Mouse (Mus musculus) thymus, postnatal 0 days (tissue): ENCODE results near the gene Pacsin2. TPM values are rescaled to one million over a fixed set of nuclear protein-coding genes. Genes with fewer than 3 reads are reported as not detected.

ENCODE experiments used
- DNase-seq: peaks from one replicate; pipeline ENCODE4 v3.0.0-alpha.2; 2015; ENCODE audit warnings: low spot score
- polyA plus RNA-seq: library from polyadenylated mRNA; unstranded; fragments of >200 nt; fragmentation: Nextera tagmentation; extraction: Ambion mirVana; gene quantifications from 2 replicates; pipeline ENCODE4 v1.2.1, GENCODE M21; 2015

Gene Pacsin2
- polyA plus RNA-seq, 1 experiment from 2014 or later, result 24.8 TPM

DNA sequence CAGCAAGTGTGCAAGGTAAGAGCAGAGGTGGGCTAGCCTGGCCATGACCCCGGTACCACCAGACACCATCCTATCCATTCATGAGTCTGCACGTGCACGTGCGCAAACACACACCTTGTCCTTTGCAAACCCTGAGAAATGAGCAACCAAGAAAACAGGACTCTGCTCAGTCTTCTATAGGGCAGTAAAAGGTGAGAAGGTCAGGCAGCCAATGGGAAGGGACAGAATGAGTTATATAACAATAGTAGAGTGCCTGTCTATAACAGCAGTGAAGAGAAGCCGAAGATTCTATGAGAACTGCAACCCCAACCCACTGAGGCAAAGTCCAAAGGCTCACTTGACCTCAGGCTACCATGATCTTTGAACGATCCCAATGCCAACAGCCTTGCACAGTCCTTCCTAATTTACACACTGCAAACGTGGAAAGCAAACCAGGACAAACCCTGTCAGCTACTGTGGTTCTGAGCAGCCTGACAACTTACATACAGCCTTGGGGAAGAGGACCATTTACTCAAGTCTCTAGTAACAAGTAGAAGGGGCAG, 12.1 kb downstream of the Pacsin2 start:
- DNase-seq, result no peak

DNA sequence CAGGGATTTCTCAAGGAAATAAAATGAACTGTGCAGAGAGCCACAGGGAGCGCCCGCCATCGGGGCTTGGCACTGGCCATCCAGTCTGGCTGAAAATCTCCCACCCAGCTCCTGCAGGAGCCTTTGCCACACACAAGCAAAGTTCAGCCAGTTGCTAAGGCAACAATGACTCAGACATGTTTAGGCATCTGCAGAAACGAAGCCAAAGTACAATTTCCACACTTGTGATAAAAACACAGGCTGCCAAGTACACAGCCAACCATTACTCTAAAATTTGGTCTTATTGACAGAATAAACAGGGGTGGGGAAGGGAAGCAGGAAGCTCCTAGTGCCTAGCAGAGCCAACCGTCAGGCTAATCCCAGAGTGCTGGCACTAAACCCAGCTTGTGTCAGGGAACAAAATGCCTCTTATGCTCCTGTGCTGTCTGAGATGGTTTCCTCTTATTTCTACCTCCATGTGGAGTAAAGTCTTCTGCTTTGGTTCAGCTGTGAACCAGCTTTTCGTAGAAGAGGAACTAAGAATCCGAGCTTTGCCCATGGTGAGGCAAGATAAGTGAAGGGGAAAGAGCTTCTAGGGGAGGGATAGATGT, 12.7 kb downstream of the Pacsin2 start:
- DNase-seq, result no peak

DNA sequence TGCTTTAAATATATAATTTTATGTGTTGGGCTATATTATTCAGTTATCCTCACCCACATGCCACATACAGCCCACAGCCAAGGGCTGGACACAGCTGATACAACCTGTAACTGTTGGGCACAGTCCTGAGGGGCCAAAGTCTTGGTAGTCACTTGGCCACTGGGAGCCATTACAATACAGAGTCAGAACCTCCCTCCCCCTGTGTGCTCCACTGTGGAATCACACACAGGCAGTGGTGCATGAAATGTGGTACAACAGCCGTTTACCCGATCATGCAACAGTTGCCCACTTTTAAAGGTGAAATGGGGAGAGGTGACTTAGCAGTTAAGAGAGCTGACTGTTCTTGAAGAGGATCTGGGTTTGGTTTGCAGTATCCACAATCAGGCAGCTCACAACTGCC, 14.4 kb downstream of the Pacsin2 start:
- no peak for DNase-seq

DNA sequence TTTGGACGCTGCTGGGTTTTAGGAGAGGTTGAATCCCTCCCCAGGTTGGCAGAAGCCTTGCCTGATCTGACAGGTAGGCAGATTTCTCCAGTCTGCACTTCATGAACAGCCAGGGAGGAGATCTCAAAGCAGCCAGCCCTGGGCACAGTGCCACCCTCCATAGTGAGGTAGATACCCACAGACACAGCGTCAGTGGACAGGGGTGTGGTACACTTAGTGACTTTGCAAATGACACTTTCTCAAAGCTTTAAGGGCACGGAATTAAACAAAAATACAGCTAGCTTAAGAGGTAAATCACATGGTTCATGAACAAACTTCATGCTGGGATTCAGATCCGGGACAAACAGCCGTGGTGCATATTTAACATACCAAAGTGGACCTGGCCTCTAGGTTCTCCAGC, 15.8 kb downstream of the Pacsin2 start:
- no peak for DNase-seq

DNA sequence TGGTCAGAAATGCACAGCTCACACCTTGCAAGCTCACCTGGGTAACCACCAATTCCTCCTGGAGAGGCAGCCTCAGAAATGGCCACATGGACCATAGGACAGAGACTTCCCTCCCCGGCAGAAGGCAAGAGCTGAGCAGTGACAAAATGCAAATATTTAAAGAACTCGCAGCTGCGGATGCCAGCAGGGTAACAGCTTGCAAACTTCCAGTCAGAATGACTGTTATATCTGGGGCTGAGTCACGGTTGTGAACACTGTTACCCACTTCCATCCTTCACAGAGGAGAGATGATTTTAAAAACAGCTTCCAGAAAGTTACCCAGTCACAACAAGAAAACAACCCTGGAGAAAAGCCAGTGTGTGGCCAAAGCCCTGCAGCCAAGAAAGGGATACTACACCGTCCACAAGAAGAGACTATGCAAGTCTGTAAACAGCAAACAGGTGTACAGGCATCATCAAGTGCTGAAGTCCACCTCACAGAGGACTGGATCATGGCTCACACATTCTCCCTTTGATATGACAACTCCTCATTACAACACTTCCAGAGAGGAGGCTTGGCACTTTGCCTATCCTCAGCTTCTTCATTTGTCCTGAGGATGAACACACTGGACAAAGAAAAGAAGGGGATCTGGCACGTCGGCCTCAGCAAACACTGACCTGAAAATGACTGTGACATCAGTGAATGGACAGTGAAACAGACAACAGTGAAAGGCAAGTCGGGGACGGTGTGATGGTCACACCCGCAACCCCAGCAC, 16.4 kb downstream of the Pacsin2 start:
- no peak for DNase-seq

DNA sequence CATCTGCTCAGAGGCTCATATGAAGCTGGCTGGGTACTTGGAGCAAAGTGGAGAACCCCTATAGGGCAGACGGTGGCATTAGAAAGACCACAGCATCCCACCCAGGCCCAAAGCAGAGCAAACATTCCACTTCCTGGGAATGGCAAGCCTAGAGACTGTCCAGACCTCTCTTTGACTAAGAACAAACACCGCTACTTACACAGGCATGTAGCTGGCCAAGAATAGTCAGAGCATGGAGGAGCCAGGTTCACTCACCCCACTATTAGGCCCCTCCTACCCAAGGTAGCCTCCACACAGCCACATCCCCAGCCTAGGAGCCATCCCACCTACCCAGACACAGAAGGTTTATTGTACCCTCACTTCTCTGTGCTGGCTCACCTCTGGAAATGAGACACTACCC, 18.5 kb downstream of the Pacsin2 start:
- DNase-seq, result no peak

DNA sequence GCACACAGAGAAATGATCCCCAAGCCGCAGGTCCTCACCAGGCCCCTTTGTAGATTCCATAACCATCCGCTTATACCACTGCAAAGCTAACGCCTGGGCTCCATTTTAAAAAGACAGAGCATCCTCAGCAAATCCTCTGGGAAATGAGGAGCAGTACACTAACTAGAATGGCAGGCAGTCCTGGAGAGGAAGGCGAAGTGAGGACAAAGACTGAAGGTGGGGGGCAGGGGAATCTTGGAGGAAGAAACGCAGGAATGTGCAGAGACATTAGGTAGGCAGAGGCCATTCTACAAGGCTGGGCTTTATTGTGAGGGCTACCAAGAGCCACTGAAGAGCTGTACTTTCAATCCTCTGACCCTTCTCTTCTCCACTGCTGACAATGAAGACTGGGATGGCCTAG, 19.0 kb downstream of the Pacsin2 start:
- no peak for DNase-seq

DNA sequence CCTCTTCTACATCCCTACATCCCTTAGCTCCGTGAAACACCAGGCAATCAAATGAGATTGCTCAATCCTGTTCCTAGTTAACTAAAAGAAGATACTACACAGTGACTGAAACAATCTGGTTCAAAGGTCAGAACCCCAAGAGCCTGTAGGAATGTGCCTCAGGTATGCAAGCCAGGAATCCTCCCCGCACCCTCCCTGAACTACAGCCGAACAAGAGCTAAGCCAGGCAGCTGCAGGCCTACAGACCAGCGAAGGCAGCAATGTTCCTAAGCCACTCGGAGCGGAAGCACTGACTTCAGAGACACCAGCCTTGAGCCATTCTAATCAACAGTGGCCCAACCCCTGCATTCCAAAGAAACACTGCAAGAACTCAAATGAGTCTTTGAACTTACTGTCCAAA, 20.0 kb downstream of the Pacsin2 start:
- DNase-seq, result no peak

DNA sequence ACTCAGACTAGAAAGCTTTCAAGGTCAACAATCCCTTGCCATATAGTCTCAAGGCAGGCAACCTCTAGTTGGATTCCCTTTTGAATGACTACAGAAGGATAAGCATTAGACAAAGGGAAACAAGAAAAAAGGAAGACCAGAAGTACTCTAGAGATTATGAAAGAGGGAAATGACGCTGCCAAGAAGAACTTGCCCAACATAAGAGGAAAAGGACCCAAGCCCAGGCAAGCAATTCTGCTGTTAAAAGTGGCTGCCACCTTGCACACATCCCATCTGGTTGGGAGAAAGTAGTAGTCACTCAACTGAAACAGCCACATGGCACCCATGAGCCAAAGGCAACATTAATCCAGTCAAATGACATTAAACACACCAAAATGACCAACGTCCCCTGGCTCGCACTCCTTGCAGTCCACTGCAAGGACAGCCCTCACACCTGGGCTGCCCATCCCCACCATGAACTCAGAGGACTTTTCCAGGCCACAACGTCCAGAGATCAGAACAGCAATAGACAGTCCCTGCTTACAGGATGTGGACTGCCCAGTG, 21.8 kb downstream of the Pacsin2 start:
- DNase-seq, result no peak

DNA sequence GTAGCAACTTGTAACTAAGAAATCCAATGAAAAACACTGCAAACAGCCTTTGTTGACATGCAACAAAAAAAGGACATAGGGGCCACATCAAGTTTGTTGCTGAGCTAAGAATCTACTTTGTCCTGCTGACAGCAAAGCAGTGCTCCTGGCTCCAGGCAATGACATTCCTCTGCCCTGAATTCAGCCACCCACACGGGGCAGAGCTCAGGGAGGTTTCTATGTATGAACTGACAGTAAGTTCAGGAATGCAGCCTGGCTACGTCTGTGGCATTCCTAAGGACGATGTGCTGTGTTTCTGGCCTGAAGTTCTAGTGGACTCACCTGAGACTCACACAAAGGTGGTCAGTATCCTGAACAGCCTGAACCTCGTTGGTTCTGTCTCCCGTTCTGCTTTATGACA, 23.7 kb downstream of the Pacsin2 start:
- DNase-seq, result no peak

DNA sequence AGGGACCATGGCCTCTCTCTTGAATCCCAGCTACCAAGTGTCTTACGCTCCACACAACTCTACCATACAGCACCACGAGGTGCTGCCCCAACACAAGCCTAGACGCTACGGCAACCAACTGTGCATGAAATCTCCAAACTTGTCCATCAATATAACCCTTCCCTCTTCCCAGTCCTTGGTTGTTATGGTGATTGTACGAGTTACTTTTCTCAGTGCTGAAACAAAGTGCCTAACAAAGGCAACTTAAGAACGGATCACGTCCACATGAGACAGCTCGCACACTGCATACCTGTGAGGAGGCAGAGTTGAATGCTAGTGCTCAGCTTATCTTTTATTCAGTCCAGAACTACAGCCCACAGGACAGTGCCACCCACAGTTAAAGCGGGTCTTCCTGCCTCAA, 27.9 kb downstream of the Pacsin2 start:
- DNase-seq, result no peak

DNA sequence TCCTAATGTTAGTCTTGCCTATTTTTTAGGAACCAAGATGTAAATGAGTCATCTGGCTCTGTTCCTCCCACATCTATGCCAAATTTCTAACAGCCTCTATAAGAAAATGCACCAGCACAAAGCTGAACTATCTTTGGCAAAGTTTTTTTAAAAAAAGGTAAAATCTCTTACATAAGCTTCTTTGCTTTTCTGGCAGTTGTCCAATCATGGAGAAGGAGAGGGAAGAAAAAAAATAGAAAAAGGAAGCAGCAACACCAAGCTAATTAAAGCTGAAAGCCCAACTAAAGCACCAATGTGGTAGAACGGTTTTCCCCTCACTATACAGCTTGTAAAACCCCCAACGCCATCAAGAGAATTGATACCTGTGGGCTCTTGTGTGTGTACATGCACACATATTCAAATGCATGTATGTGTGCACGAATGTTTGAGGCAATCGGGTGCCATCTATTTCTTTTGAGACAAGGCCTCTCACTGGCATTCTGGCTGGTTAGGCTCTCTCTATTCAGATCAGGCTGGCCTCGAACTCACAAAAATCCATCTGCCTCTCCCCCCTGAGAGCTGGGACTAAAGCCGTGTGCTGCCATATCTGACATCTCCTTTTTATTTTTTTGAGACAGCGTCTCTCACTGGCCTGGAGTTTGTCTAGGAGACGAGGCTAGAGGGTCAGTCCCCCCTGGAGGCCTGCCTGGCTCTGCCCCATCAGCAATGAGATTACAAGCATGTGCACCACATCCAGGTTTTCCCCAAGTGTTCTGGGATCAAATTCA, 28.9 kb downstream of the Pacsin2 start:
- DNase-seq, result no peak

DNA sequence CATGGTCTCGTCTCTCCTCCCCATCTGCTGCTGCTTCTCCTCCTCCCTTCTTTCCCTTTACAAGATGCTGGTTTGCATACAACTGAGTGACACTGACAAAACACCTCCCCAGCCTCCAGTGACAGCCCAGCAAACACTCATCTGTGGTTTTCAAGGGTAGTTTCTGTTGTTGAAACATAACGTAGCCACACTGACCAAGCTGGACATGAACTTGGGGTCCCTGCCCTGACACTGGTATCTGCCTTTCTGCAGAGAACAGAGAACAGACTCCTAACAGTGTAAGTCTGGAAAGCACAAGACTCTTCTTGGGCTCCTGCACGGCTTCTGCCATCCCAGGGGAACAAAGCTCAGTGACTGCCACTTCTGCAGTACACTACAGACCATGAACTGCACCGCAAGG, 29.7 kb downstream of the Pacsin2 start:
- DNase-seq, result no peak

DNA sequence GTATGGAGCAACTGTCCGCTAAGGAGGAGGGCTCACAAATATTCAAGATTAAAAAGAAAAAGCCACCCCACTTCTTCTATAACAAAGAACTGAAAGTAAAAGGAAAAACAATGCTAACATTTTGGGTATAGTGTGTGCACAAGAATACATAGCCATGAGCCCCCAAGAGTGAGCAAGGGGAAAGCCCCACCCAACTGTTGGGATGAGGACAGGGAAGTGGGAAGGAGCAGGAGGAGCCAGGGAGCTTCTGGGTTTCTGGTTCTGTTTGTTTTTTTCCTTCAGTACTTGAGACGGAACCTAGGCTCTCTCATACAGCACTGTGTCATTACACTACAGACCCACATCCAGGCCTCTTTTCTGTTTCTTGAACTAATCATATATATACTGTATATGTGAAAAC, 31.1 kb downstream of the Pacsin2 start:
- no peak for DNase-seq

DNA sequence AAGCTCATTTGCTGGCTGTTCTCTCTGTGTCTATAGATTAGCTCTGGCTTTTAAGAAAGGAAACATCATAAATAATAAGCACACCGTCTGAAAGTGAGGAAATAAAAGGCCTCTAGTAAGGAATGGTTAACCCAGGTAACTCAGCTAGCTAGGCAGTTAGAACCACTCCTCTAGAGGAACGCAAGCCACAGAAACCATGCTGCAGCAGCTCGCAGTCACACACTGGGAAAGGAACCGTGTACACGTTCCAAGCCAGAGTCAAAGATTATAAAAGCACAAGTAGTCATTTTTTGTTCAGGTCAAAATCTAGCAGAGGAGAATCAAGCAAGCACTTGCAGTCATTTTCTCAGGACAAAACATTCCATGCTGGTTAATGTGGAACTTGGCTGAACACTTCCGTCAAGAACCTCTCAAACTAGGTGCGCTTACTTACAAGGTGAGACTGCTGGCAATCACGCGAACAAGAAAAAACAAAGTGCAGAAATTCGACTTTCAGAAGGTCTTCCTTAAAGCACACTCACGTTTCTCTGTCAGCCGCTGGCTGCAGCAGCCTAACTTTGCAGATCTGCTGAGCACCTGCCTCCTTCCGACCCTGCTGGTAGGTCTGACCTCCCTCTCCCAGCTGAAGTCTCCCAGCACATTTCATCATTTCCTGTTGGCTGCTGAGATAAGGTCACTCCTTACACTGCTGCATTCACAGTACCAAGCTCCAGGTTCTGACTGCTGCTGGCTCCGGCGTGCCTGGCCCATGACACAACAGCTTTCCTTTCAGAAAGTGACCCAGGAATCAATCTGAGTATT, 32.0 kb downstream of the Pacsin2 start:
- peak; percentile 49 for DNase-seq

DNA sequence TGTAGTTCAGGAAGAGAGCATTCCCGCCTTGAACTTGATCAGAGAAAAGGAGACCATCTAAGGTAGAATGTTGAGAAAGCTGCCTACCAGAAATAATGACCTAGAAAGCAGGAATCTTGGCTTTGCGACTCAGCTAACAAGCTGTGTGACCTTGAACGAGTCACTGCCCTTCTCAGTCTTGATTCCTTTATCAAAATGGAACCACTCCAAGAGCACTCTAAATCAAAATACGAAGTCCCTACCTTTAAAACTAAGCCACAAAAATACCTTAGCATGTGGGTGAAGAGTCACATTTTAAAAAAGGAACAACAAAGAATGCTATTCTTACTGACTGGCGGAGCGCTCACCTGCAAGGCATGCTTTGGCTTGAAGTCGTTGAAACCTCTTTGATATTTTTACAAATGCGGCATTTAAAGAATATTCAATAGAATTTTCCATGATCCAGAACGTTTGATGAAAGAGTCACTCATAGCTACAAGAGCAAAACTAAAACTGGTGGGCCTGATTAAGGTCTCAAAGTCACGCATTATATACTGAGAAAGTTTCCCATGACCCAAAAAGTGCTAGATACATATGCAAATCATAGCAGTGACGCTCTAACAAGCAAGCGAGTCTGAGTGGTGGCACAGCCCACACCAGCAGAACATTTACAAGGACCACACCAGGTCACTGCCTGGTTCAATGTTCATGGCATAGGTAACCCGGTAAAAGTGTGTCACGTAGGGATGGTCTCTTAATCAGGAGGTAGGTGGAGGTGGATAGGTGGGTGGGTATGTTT, 33.2 kb downstream of the Pacsin2 start:
- DNase-seq, result no peak

DNA sequence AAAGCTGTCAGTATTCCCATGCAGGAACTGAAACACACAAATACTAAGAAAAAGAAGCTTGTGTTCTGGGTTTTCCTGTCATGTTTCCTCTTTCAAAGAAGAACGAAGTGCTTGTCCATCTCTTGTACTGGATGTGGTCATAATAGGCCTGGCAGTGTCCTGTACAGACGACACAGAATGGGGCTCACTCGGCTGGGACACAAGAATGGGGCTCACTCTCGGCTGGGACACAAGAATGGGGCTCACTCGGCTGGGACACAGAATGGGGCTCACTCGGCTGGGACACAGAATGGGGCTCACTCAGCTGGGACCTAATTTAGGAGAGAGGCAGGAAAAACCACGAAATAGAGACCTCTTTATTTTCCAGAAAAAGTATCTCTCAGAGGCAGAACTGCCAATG, 34.0 kb downstream of the Pacsin2 start:
- no peak for DNase-seq

DNA sequence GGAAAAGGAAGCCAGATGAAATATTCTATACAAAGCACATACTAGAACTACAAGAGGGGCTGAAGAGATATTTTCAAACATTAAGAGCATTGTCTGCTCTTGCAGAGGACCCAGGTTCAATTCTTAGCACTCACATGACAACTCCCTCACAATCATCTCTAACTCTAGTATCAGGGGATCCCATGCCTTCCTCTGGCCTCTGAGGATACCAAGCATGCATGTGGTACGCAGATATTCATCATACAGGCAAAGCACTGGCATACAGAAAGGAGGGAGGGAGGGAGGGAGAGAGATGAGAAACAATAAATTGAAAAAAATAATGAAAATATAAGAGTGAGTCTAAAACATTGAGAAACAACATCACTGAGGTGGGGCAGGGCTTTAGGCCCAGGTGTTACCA, 35.8 kb downstream of the Pacsin2 start:
- DNase-seq, result no peak

DNA sequence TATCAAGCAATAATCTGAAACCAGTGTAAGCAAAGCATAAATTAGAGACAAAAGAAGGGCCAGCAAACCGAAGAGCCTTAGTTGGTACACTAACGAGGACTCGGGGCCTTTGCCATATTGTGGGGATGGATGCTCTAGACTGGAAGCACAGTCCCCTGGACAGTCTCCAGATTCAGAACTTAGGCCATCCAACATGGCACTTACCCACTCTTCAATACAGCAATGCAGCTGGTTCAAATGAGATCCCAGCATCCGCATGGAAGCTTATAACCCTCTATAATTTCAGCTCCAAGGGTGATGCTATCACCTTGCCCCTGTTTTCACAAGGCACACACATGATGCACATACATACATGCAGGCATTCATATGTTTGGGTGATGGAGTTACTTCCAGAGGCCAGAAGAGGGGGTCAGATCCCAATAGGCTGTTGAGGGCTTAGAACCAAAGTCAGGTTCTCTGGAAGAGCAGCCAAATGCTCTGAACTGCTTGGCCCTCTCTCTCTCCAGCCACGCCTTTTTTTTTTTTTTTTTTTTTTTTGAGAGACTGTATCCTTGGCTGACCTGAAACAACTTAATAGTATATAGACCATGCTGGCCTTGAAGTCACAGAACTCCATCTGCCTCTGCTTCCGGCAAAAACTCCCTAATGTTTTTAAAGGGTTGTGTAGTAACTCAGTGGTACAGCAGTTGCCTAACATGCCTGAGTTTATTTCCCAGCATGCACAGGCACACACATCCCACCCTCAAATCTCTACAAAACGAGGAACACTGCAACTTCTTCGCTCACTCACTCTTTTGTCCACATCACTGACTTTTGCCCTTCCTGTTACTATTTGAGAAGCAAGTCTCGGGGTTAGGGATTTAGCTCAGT, 36.9 kb downstream of the Pacsin2 start:
- no peak for DNase-seq
